Mouse (Mus musculus) G1E (cell line): Measurements from ENCODE around the gene Cdkal1.

ENCODE experiments used
- CTCF ChIP-seq: IDR thresholded peaks from 2 replicates; pipeline ENCODE4 v1.5.1; 2012; ENCODE audit warnings: low read depth, low read length, inconsistent platforms, mixed read lengths
- GATA1 ChIP-seq: IDR thresholded peaks from 2 replicates; pipeline ENCODE4 v1.6.1; 2012; ENCODE audit warnings: borderline replicate concordance, low read length, inconsistent platforms, mixed read lengths
- GATA2 ChIP-seq: IDR thresholded peaks from 2 replicates; pipeline ENCODE4 v1.6.1; 2012; ENCODE audit warnings: low read depth, low read length, inconsistent platforms, borderline replicate concordance
- POLR2AphosphoS5 ChIP-seq: IDR thresholded peaks from 2 replicates; pipeline ENCODE4 v1.6.1; 2012; ENCODE audit warnings: low read depth, low read length, inconsistent platforms; ENCODE audit not compliant: insufficient replicate concordance
- TAL1 ChIP-seq: conservative IDR thresholded peaks from 2 replicates; pipeline ENCODE4 v1.6.1; 2012; ENCODE audit warnings: low read depth, low read length, inconsistent platforms, mixed read lengths

GRCm38 (mm10) chr13:29655841-29656365 lies 199.6 kb downstream of the Cdkal1 start:
- TF ChIP-seq GATA2: no peak
- TF ChIP-seq CTCF: no peak
- no peak for TF ChIP-seq TAL1
- TF ChIP-seq GATA1: no peak
- TF ChIP-seq POLR2AphosphoS5: no peak
